Mouse (Mus musculus) adrenal gland, postnatal 14 days (tissue): Measurements from ENCODE around the gene Gm10392. TPM values are rescaled to one million over a fixed set of nuclear protein-coding genes. Genes with fewer than 3 reads are reported as not detected.
A peak's percentile ranks its signal among the peaks of the same experiment; 100 is the strongest.

Experiments used
- DNase-seq: peaks from one replicate; pipeline ENCODE4 v3.0.0; 2021; ENCODE audit warnings: mixed read lengths
- total RNA-seq: library from RNA; stranded (reverse); gene quantifications from 2 replicates; pipeline ENCODE4 v1.2.3, GENCODE M21; 2021

Gm10392 gene
- total RNA-seq, 1 experiment from 2014 or later: not detected

DNA sequence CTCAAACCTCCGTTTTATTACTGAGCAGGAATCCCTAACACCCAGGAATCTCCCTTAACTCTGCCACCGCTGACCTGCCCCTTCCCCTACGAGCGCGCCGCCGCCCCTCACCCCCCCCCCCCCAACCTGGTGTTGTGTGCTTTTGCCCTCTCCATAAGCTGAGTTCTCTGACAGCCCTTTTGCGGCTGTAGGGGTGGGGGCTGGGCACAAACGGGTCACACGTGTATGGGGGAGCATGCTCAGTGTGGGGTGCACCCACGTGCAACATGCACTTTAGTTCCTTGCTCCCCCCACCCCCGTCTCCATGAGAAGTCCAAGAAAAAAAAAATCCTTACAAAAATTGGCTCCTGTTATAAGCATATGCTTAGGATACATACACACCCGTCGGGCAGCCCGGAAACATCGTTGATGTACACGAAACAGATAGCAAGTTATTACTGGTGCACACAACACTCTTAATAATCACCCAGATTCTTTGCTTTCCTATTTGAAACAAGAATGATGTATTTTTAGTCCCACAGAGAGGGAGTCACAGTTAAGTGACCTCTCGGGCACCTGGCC is 26.6 kb downstream of the Gm10392 start:
- DNase-seq: no peak

DNA sequence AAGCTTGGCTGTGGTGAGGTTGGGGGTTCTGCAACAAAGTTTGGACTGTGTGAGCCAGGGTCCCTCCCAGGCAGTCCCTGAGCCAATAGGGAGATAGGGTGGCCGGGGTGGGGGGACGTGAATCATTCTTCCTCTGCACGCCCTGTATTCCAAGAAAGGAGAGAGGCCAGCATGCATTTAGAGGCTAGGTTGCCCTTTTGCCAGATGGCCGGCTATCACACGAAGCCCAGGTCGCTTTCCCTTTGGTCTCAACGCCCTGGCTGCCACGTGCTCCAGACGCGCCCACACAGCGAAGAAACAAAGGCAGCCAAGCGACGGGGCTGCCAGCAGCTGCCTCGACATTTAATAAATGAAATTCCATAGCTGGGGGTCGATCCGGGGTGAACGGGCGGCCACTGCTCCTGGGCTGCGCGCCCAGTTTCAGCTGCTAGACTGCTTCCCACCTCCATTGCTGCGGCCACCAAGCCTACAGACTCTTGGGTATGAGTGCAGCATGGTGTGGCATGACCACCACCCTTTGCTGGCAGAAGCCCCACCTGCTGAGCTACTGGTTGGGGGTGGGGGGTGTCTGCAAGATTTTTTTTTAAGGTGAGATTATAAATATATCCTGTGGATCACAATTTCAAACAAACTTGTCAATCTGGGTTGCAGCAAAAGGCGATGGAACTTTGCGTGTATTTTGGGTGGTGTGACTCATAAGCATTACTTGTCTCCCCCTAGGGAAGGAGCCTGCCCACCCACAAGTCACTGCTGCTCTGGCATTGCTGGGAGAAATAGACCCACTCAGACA is 27.3 kb downstream of the Gm10392 start:
- DNase-seq: peak; percentile 71

DNA sequence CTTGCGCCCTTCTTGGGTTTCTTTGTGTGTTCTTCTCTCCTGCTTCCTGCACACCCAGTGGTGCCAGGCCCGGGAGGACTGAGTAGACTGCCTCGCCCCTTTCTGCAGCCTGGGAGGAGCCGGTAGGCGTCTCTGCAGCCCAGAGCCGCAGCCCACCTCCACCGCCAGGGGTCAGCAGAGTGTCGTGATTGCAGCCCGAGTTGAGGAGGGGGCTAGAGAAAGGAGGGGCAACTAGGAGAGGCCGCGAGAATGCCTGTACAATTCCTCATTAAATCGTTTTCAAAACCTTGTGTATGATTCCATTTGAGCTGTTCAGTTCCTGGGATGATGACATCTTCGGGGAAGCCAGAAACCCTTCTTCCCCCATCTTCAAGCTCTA is 27.9 kb downstream of the Gm10392 start:
- peak; percentile 95 for DNase-seq

DNA sequence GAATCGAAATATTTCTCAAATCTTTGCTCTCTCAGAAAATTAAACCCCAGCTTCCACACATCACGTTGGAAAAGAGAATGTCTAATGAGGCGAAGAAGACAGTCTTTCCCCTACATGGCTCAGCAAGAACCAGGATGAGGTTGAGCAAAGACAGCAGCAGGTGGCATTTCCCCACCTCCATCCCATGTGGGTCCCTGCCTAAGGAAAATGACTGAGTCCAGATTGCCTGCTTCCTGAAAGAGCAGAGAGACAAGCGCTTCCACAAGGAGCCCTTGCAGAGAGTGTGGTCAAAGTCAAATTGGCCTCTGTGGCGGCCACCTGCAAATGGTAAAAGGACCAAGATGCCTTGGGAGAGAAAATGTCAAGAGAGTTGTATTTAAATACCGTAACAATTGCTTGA is 28.5 kb downstream of the Gm10392 start:
- no peak for DNase-seq

DNA sequence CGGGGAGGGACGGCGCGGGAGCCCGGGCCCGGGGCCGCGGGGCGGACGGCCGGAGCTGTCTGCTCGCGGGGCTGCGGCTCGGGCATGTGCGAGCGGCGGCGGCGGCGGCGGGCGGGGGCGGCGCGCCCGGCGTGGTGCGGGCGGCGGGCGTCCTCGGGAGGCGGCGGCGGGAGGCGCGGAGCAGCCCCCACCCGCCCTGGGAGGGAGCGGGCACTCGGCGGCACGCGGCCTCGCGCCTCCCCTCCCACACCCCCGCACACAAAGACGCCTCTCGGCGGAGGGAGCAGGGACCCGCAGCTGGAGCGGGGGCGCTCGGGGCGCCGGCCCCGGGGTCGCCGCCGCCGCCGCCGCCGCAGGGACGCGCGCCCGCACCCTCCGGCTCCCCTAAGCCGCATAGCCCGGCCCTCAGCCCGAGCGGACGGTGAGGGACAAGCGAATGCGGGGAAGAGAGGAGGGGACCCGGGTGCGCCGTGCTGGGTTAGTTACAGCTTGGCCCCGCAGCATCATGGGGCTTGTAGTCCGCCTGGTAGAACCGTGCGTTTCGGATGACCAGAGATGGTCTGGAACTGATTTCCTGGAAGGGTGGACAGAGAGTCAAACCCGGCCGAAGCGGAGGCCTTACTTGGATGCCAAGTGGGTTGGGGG is 29.3 kb downstream of the Gm10392 start, which contains the start of gene Ankrd13b:
Ankrd13b (minus strand) TSS at position 88 of the 645 bp plus-strand sequence.
- peak; percentile 83 for DNase-seq

DNA sequence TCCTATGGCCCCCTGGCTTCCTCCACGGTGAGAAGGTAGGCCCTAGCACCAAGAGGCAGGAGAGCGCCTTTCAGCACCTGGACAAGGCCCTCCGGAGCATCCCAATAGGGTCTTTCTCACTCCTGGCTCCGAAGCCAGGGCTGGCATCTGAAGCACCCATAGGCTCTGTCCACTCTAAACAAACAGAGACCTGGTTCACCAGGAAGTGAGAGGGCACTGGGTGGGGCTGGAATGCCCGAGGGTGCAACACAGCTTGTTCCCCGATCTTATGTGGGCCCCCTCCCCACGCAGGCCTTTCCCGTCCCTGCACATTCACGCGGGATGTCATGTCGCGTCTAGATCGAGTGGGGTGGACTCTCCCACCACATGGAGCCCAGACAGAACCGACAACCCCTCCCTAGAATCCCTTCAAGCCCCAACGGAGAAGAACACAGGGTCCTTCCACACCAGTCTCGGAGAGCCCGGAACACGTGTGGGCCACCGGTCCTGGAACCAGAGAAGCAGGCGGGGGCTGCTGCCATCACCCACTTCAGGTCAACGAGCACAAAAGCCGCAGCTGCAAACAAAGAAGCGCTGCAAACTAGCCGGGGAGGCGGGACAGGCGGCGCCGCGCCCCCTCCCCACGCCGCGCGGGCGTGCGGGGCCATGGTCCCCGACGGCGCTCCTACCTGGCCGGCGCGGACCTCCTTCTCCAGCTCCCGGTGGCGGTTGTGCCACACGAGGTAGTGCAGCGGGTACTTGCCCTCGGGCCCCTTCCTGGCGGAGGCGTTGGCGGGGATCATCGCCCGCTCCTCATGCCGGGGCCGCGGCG is 30.0 kb downstream of the Gm10392 start:
- peak; percentile 9 for DNase-seq

DNA sequence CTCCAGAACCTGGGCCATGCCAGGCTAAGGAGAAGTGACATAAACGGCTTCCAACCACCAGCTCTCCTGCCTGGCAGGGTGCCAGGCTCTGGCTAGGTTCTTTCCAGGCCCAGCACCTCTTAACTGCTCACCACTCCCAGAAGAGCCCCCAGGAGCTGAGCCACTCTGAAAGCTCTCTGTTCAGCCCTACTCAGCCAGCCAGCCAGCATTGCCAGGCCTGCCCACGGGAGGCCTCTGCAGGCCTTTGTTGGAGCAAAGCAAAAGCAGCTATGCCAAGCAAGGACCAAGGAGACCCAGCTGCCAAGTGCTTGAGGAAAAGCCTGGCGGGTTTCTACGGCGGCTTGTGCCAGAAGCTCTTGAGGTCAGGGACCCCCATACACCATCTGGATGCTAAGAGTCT is 32.2 kb downstream of the Gm10392 start:
- peak; percentile 42 for DNase-seq

DNA sequence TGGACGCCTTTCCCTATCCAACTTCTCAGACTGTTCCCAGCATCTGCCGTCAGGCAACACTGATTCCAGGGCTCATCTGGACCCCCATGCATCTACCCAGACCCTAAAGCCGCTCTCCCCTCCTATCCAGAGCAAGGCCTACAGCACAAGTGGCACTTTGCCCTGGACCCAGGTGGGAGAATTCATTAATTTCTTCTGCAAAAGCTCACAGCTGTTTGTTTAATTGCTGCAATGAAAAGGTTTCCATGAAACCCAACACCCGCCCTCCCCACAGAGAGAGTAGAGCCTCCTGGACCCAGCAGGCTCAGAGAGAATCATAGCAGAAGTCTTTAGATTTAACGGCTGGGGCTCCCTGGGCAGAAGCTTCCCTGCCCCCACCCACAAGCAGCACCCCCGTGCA is 33.8 kb downstream of the Gm10392 start:
- DNase-seq: no peak

DNA sequence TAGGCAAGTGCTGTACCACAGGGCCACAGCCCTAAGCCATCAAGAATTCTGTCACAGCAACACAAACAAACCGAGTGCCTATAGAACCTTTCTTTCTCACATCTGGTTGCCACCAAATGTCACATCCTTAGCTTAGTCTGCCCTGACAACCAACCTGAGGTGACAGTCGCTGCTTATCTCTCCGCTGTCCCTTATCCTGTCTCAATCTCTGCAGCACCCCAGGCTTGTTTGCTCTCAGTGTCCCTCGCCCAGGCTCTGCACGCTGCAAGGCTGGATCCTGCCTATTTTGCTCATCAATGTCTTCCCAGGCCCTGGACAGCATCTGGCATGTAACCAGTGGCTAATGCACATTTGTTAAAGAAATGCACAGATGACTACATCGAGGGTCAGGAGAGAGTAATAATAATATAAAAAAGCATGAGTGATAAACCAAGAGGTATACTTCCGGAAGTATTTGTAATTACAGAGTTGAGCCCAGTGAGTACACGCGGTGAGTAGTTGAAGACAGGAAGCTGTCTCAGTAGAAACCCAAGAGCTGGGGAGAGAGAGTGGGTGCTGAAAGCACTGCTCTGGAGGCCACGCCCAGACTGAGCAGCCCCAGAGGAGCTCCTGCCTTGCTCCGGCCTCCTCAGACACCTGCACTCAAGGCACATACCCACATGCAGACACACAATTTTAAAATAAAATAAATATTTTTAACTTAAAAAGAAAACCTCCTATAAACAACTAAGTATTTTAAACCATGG is 35.3 kb downstream of the Gm10392 start:
- DNase-seq: no peak

DNA sequence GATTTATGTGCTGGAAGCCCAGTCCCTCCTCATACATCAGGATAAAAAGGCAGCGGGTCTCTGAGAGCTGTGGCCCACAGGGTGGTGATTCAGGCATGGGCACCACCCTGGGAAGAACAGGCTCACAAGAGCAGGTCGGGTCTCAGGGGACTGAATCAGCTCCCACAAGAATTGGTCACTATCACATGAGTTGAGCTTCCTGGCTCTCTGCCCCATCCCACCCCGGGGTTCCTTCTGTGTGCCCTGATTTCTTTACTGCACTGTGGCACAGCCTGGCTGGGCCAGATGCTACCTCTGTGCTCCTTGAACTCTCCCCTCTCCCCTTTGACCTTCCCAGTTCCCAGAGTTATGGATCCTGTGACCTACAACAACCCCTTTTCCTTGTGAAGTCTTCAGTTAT is 36.0 kb downstream of the Gm10392 start:
- no peak for DNase-seq

DNA sequence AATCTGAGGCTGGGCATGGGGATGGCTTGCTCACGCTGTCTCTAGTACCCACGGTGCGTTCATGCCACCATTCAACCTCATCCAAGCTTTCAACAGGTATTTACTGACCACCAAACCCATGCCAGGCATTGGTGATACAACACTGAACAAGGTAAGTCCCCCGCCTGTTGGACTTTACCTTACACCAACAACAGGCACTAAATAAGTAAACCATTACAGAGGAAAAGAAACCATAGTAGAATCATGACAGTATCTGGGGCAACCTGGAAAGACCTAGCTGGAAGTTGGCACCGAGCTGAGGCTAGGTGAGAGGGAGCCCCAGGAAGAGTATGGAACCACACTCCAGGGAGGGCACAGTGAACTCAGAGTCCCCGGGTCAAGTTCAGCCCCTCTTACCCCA is 42.1 kb downstream of the Gm10392 start:
- no peak for DNase-seq

DNA sequence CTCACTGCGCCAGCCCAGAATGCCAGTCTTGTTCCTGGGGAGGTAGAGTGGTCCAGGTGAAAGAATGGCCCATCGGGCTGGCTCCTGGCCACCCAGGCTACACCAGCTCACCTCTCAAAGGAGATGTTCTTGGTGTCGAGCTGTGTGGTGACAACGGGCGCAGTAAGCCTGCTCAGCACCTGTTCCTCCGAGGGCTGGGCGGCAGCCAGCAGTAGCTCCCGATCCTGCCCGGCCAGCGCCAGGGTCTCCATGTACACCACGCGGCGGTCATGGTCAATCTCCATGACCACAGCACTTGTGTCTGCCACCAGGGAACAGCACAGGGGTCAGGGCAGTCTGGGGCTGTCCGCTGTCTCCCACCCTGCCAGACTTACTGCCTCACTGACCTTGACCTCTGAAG is 42.8 kb downstream of the Gm10392 start:
- DNase-seq: no peak

DNA sequence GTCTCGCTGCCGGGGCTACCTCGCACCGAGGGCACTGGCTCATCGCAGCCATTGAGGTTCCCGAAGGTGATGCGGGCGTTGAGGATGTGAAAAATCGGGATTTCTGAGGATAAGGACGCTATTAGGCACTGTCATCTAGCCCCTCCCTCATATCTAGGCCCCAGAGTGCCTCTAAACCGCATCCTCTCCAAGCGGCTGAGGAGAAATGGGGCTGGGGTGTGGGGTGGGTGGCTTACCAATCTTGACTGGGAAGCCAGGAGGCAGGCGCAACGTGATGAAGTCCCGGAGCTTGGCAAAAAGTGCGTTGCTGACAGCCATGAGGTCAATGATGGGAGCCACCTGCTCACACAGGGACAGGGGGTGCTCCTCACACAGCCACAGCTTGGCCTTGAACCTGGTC is 46.2 kb downstream of the Gm10392 start:
- no peak for DNase-seq

DNA sequence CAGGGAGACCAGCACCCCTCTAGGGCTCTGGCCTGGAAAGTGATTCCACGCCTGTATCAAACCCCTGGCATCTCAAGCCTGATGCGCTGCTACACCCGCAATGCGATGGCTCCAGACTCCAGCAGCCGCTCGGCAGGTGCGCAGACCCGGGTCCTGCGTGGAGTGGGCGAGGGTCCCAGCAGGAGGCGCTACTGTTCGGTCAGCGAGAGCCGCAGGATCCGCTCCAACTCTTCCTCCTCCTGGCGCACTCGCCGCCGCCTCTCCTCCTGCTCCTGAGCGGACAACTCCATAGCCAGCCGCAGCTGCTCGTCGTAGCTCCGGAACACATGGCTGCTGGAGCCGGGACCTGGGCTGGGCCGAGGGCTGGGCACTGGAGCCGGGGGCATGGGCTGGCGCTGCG is 47.6 kb downstream of the Gm10392 start:
- no peak for DNase-seq

DNA sequence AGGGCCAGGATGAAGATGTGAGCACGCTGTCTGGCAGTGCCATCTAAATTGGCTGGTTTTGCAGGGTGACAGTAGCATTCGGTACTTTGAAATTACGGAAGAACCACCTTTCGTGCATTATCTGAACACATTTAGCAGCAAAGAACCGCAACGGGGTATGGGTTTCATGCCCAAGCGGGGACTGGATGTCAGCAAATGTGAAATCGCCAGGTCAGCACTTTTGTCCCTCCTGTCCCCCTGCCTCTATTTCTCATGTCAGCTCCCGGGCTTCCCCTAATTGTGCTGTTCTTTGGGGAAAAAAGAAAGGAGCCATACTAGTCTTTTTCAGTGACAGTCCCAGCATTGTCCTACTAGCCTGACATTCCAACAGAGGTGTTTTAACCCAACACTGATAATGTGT is 50.6 kb downstream of the Gm10392 start:
- DNase-seq: no peak

DNA sequence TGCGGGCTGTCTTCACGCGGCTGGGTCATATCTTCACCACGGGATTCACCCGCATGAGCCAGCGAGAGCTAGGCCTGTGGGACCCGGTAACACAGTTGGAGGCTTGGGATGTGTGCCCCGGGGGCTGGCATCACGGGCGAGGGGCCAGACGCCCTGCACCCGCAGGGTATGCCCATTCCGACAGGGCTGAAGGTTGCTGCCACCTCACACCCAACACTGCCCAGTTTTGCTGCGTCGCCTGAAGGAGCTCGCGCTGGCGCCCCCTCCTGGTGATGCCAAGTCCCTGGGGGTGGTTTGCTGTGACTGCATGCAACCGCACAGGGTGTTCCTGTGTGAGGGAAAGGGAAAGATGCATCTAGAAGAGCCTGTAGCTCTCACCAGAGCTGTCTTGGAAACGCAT is 51.2 kb downstream of the Gm10392 start:
- peak; percentile 93 for DNase-seq

DNA sequence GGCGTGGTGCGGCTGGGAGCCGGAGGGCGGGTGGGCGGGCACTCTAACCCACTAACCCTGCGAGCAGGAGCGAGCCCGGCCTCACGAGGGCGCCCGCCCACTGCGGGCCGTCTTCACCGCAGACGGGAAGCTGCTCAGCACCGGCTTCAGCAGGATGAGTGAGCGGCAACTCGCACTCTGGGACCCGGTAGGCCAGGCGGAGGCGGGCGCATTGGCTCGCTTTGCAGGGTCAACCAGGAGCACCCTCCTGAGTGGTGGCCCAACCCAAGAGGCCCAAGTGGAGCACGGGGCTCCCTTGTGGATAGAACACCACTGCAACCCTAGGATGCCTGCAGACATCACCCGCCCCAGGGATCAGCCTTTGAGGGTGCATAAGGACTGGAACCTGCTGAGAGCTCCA is 51.8 kb downstream of the Gm10392 start:
- peak; percentile 88 for DNase-seq

Other genes with a start within 250 kb of the Gm10392 start
- gene Coro6, start 56.8 kb downstream of the Gm10392 start, total RNA-seq: 3.6 and 7.8 TPM in 2 replicates
- 8.2 and 10.4 TPM in 2 replicates for gene Ankrd13b, start 29.5 kb downstream of the Gm10392 start, total RNA-seq
- gene Git1, start 25.6 kb downstream of the Gm10392 start, total RNA-seq: 49.5 and 53.0 TPM in 2 replicates
- gene Abhd15, start 4.1 kb downstream of the Gm10392 start, total RNA-seq: 24.3 and 26.9 TPM in 2 replicates
- gene Trp53i13, start 3.2 kb downstream of the Gm10392 start, total RNA-seq: 9.6 and 12.5 TPM in 2 replicates
- gene Taok1, start 88.6 kb upstream of the Gm10392 start, total RNA-seq: 53.6 and 53.7 TPM in 2 replicates
- gene Nufip2, start 167.0 kb upstream of the Gm10392 start, total RNA-seq: 77.1 and 82.5 TPM in 2 replicates
- gene Cryba1, start 206.1 kb upstream of the Gm10392 start, total RNA-seq: not detected in 2 replicates
- gene Myo18a, start 244.0 kb upstream of the Gm10392 start, total RNA-seq: 57.6 and 62.5 TPM in 2 replicates